Mouse (Mus musculus) erythroid progenitor cell, adult 5-6 weeks (primary cell): ENCODE data around the gene Tmem145. TPM values are rescaled to one million over a fixed set of nuclear protein-coding genes. Genes with fewer than 3 reads are reported as not detected.

Experiments
- ATAC-seq: replicated peaks from 2 replicates; pipeline ENCODE4 v1.8.0; 2016; ENCODE audit warnings: moderate number of reproducible peaks, mild to moderate bottlenecking, moderate TSS enrichment, inconsistent platforms; ENCODE audit not compliant: poor library complexity, low FRiP score, severe bottlenecking
- total RNA-seq, 2 experiments: library from RNA; stranded (forward) in 1 of 2; stranded (reverse) in 1 of 2; fragments of 150-400 nt in 1 of 2; fragments of 186-747, 209-891 nt in 1 of 2; gene quantifications; 2 replicates each; pipeline versions ENCODE4 v1.2.3 to v1.2.4; 2015 to 2017; ENCODE audit warnings: low replicate concordance in 2 of 2

Gene Tmem145
- total RNA-seq, 2 experiments from 2014 or later, result not detected

DNA sequence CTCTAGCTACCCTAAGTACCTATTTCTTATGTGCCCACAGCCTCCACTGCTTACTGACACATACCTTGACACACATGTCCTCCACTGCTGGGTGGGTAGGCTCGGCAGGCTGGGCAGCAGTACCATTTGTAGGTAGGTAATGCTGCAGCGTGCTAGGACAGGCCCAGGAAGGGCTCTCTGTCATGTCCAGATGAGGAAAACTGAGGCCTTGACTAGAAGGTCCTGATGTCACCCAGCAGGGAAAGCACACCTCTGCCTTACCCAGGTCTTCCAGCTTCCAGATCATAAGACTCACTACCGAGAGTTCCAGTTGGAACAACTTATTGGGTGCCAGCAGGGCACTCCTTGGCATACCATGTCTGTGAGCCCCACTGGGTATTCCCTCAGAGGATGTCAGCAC is 30.9 kb upstream of the Tmem145 start:
- ATAC-seq, result no peak

GRCm38 (mm10) chr7:25275555-25276298 is 30.2 kb upstream of the Tmem145 start:
- no peak for ATAC-seq

- no peak for ATAC-seq
Measured at GRCm38 (mm10) chr7:25277405-25277804, 28.5 kb upstream of the Tmem145 start.

- ATAC-seq, result no peak
Measured at GRCm38 (mm10) chr7:25277998-25278340, 27.9 kb upstream of the Tmem145 start.

DNA sequence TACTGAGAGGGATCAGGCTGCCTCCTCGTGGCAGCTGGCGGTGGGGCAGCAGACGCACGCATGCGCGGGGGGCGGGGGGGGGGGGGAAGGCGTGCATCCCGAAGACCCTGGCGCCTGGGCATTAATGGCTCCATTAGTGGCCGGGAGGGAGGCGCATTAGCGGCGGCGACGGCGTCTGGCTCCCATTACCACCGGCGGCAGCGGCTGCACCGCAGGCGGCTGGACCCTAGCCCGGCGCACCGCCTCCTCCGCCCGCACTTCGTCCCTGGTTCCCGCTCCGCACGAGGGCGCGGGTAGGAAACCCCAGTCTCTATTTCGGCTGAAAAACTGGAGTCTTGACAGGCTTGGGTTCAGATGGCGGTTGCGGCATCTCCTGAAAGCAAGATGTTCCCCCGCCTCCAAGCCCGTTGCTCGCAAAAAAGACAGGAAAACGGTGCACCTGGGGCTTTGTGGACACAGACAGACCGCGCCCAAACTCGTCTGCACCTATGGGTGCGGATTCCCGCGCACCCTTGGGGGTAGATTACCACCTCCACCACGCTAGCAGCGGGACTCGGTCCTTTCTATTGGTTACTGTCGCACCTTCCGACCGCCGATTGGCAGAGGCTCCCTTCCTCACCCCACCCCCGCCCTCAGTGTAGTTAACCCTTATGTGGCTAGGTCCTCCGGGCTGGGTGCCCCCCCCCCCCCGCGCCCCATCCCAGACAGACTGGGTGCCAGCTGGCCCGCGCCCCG is 27.4 kb upstream of the Tmem145 start:
- peak; percentile 55 for ATAC-seq

- 0 out of 2 replicates have a peak, but pooled peaks have one; percentile 12 for ATAC-seq
Measured at GRCm38 (mm10) chr7:25279076-25279860, 26.6 kb upstream of the Tmem145 start.

DNA sequence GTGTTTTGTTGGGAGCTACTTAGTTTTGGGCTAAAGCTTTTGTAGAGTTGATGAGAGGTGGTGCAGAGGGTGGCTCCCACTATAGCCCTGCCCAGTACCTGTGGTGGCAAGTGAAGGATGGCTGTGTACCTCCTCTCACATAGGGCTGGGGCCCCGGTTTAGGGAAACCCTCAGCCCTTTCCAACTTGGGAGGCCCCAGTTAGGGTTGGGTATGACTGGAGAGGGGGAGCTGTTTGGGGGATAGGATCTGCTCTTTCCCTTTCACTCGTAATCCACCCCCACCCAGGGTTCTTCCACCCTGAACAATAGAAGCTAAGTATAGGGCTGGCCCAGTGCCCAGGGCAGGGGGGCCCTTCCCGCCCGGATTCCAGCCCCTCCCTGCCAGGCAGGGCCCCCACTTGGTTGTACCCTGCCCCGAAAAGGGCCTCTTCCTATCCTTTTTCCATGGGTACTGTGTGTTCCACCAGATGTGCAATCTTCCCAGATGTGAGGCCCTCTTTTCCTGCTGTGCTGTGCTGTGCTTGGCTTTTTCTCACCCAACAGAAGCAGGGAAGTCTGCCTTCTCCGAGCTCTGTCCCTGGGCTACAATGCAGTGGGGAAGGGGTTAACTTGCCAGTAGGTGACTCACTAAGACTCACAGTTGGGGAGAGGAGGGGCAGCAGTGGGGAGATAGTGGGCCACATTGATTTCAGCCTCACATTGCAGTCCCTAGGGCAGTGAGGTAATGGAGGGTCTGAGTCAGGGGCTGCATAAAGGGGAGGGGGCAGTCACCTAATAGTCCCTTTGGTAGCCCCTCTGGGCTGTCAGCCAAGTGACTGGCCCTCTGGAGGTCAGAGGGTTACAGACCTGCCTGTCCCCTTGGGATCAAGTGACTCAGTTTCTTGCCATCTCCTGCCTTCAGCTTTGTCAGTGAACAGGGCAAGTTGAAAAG is 25.8 kb upstream of the Tmem145 start:
- ATAC-seq, result no peak

DNA sequence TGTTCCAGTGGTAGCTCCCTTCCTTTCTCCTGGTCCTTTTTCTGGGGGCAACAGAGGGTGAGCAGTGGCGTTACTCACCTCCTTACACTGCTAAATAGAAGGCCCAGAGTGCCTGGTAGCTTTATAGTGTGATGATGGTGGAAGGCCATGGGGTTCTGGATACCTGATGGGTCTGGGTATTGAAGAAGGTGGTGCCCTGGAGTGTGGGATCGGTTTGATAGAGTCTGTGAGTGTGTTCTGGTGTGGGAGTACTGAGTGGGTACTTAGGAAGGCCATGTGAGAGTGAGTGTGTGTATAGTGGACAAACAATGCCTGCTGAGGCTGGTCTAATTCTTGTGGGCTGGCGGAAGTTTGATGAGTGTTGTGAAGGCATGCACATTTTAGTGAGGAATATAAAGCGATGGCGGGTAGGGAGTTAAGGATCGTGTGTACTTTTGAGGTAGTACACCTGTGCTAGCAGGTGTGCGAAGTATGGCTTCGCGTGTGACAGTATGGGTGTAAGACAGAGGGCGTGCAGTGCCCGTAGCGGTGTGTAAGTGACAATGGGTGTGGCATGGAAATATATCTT is 24.7 kb upstream of the Tmem145 start:
- peak; percentile 56 for ATAC-seq

- peak; percentile 75 for ATAC-seq
Measured at GRCm38 (mm10) chr7:25281734-25282601, 23.9 kb upstream of the Tmem145 start.

GRCm38 (mm10) chr7:25282731-25283211 is 23.1 kb upstream of the Tmem145 start:
- no peak for ATAC-seq

- ATAC-seq, result no peak
Measured at GRCm38 (mm10) chr7:25283637-25284036, 22.3 kb upstream of the Tmem145 start.

GRCm38 (mm10) chr7:25284171-25284570 is 21.7 kb upstream of the Tmem145 start:
- ATAC-seq, result no peak

DNA sequence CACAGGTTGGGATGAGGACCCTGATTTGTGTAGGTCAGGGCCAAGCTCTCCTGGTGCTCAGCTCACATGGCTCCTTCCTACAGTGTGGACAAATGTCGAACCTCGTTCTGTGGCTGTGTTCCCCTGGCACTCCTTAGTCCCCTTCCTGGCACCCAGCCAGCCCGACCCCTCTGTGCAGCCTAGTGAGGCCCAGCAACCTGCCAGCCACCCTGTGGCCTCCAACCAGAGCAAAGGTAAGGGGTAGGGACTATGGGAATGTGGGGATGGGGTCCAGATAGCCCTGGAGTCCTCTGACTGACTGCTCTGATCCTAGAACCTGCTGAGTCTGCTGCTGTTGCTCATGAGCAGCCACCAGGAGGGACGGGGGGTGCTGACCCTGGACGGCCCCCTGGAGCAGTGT is 21.1 kb upstream of the Tmem145 start:
- no peak for ATAC-seq

- ATAC-seq, result no peak
Measured at GRCm38 (mm10) chr7:25285511-25286238, 20.2 kb upstream of the Tmem145 start.

DNA sequence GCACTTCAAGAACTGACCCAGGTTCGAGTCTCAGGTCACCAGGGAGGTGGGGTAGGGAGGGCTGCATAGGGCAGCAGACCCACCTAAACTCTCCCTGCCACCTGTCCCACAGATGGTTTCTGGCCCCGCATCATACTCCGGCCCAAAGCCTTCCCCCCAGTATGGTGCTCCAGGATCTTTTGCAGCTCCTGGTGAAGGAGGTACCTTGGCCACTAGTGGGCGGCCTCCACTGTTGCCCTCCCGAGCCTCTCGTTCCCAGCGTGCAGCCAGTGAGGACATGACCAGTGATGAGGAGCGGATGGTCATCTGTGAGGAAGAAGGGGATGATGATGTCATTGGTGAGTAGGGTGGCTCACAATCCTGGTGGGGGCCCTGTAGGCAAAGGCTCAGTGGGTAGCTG is 18.9 kb upstream of the Tmem145 start:
- ATAC-seq, result no peak

DNA sequence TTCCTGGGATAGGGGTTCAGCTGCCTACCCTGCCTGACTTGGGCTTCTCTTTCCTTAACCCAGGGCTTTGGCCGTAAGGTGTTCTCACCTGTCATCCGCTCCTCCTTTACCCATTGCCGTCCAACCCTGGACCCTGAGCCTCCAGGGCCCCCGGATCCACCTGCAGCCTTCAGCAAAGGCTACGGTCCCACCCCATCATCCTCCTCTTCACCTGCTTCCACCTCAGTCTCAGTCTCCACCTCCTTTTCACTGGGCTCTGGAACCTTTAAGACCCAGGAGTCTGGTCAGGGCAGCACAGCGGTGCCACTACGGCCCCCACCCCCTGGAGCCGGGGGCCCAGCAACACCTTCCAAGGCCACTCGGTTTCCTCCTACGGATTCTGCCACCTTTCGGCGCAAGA is 17.9 kb upstream of the Tmem145 start:
- no peak for ATAC-seq

DNA sequence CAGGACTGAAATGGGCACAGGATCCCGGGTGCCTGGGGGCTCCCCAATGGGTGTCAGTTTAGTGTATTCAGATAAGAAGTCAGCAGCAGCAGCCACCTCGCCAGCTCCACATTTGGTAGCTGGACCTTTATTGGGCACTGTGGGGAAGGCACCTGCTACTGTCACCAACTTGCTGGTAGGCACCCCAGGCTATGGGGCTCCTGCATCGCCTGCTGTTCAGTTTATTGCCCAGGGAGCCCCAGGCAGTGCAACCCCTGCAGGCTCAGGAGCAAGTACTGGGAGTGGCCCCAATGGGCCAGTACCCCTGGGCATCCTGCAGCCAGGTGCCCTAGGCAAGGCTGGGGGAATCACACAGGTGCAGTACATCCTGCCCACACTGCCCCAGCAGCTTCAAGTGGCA is 17.2 kb upstream of the Tmem145 start:
- ATAC-seq, result no peak

GRCm38 (mm10) chr7:25289925-25290324 is 16.0 kb upstream of the Tmem145 start:
- no peak for ATAC-seq
